Mouse (Mus musculus) heart, embryonic 14.5 days (tissue): Measurements from ENCODE around the gene Ldlrap1. TPM values are rescaled to one million over a fixed set of nuclear protein-coding genes. Genes with fewer than 3 reads are reported as not detected.

Experiments used
- ATAC-seq: fragments of 200-750 bp; cut with Nextera tagmentation; 2 replicates; pipeline ENCODE4 v1.8.0; 2017; ENCODE audit warnings: low read depth, moderate TSS enrichment; ENCODE audit not compliant: insufficient number of reproducible peaks, insufficient read depth, low FRiP score
- H3K27ac ChIP-seq, 2 experiments: fragments of 200-500 bp in 1 of 2; fragments of 300-500 bp in 1 of 2; sonication (generic) in 1 of 2; replicated peaks in 1 of 2; 2 replicates each; pipeline ENCODE4 v1.5.1; 2012 to 2014; ENCODE audit warnings: low read depth in 2 of 2, low read length in 2 of 2, control low read depth in 1 of 2, mild to moderate bottlenecking in 1 of 2, mixed read lengths in 1 of 2; ENCODE audit not compliant: control insufficient read depth in 1 of 2, insufficient read depth in 1 of 2
- H3K27me3 ChIP-seq: fragments of 300-500 bp; sonication (generic); 2 replicates; pipeline ENCODE4 v1.6.1; 2014; ENCODE audit warnings: mild to moderate bottlenecking, low read length, control low read depth; ENCODE audit not compliant: control insufficient read depth, insufficient read depth
- H3K36me3 ChIP-seq: fragments of 300-500 bp; sonication (generic); 2 replicates; pipeline ENCODE4 v1.6.1; 2014; ENCODE audit warnings: mild to moderate bottlenecking, control low read depth, low read length, mixed read lengths; ENCODE audit not compliant: control insufficient read depth, insufficient read depth
- H3K4me1 ChIP-seq, 2 experiments: fragments of 200-500 bp in 1 of 2; fragments of 300-500 bp in 1 of 2; sonication (generic) in 1 of 2; 2 replicates each; pipeline ENCODE4 v1.6.1; 2012 to 2014; ENCODE audit warnings: low read length in 2 of 2, control low read depth in 1 of 2, mixed read lengths in 1 of 2; ENCODE audit not compliant: control insufficient read depth in 2 of 2, insufficient read depth in 2 of 2
- H3K4me2 ChIP-seq: fragments of 300-500 bp; sonication (generic); 2 replicates; pipeline ENCODE4 v1.6.1; 2014; ENCODE audit warnings: mild to moderate bottlenecking, low read length
- H3K4me3 ChIP-seq, 2 experiments: fragments of 200-500 bp in 1 of 2; fragments of 300-500 bp in 1 of 2; sonication (generic) in 1 of 2; 2 replicates each; pipeline ENCODE4 v1.5.1; 2012 to 2014; ENCODE audit warnings: low read length in 2 of 2, mild to moderate bottlenecking in 2 of 2, control low read depth in 1 of 2, low read depth in 1 of 2, moderate library complexity in 1 of 2; ENCODE audit not compliant: control insufficient read depth in 1 of 2, insufficient read depth in 1 of 2
- H3K9ac ChIP-seq: fragments of 300-500 bp; sonication (generic); 2 replicates; pipeline ENCODE4 v1.6.1; 2014; ENCODE audit warnings: mild to moderate bottlenecking, low read length
- H3K9me3 ChIP-seq: fragments of 300-500 bp; sonication (generic); 2 replicates; pipeline ENCODE4 v1.6.1; 2016; ENCODE audit warnings: low read length, control low read depth; ENCODE audit not compliant: control insufficient read depth
- WGBS: fragments of 180-500 bp; shearing (Covaris S2); extraction: QIAGEN DNeasy Blood & Tissue Kit; methylation state at CpG from one replicate; pipeline ENCODE4 v1.1.7; 2014; 5-methylcytosine and 5-hydroxymethylcytosine counted together
- polyA plus RNA-seq: library from polyadenylated mRNA; unstranded; fragments of >200 nt; fragmentation: Nextera tagmentation; extraction: Ambion mirVana; gene quantifications from 2 replicates; pipeline ENCODE4 v1.2.1, GENCODE M21; 2014

Ldlrap1 gene
- polyA plus RNA-seq, 1 experiment from 2014 or later: 12.3 TPM

GRCm38 (mm10) chr4:134754941-134755340, 12.9 kb downstream of the Ldlrap1 start:
- 73% methylated on average over 13 of the region's 13 CpGs for WGBS
- no peak overlapping the region for H3K4me2 ChIP-seq
- no peak overlapping the region for H3K9ac ChIP-seq
- no peak overlapping the region for H3K27ac ChIP-seq
- peaks cover 10% of the 10 kb centered on the region; the same call in 1 of the 2 replicates for H3K36me3 ChIP-seq
- ATAC-seq: no peak
- no peak overlapping the region for H3K4me3 ChIP-seq
- no peaks in the 10 kb centered on the region for H3K9me3 ChIP-seq
- H3K27me3 ChIP-seq: no peaks in the 10 kb centered on the region
- peaks cover 41 to 57% of the 10 kb centered on the region in 2 experiments for H3K4me1 ChIP-seq

- H3K4me2 ChIP-seq: no peak overlapping the region
- 48% methylated on average over 10 of the region's 10 CpGs for WGBS
- H3K9ac ChIP-seq: no peak overlapping the region; the same call in 1 of the 2 replicates
- no peak for ATAC-seq
- peaks cover 36 to 51% of the 10 kb centered on the region in 2 experiments for H3K4me1 ChIP-seq
- H3K36me3 ChIP-seq: peaks cover 10% of the 10 kb centered on the region; the same call in 1 of the 2 replicates
- H3K27me3 ChIP-seq: no peaks in the 10 kb centered on the region
- H3K4me3 ChIP-seq: no peak overlapping the region
- H3K9me3 ChIP-seq: no peaks in the 10 kb centered on the region
- H3K27ac ChIP-seq: no peak overlapping the region
These were observed 13.5 kb downstream of the Ldlrap1 start for GRCm38 (mm10) chr4:134754371-134754770.

GRCm38 (mm10) chr4:134753516-134754261, 14.1 kb downstream of the Ldlrap1 start:
- WGBS: 46% methylated on average over 17 of the region's 17 CpGs
- no peak for ATAC-seq
- Histone ChIP-seq H3K4me2 (no peak overlapping the region), H3K4me3 (no peak overlapping the region), H3K9ac (peak overlapping the region; percentile 21; the same call in 1 of the 2 replicates), H3K4me1 (peaks cover 29 to 45% of the 10 kb centered on the region in 2 experiments), H3K27me3 (no peaks in the 10 kb centered on the region), H3K27ac (peak overlapping the region in 1 of 2 experiments; percentile 56; a peak in 1 of 4 replicates), H3K36me3 (peaks cover 16% of the 10 kb centered on the region), H3K9me3 (no peaks in the 10 kb centered on the region)

DNA sequence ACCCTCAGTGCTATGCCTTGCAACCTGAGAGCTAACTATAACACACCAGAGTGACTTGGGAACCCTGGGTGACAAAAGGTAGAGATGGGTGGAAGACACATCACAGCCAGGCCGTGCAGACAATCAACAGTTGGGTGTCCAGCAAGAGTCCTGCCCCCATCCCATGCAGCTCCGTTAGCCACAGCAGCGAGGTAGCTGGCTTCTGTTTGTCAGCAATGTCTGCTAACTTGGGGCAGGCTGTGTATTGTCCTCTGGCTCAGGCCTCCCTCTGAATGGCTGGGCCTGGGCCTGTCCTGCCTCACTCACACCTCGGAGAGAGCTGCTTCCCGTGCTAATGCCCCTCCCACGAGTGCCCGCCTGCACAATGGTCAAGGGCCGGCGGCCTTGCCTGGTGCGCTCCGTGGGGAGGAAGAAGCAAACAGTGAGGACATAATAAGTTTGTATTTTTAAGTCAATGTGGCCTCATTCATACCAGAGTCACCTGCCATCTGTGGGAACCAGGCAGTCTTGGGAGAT, 14.9 kb downstream of the Ldlrap1 start:
- Histone ChIP-seq H3K27me3 (no peaks in the 10 kb centered on the region), H3K4me1 (peaks cover 25 to 42% of the 10 kb centered on the region in 2 experiments), H3K27ac (peak overlapping the region; percentile 18 to 56; a peak in 3 of 4 replicates), H3K4me2 (no peak overlapping the region), H3K9me3 (no peaks in the 10 kb centered on the region), H3K9ac (no peak overlapping the region; the same call in 1 of the 2 replicates), H3K4me3 (no peak overlapping the region), H3K36me3 (peaks cover 22% of the 10 kb centered on the region)
- WGBS: 24% methylated on average over 11 of the region's 11 CpGs
- ATAC-seq: 0 out of 2 replicates have a peak, but pooled peaks have one; percentile 47

- Histone ChIP-seq H3K9me3 (no peaks in the 10 kb centered on the region), H3K4me1 (peaks cover 25 to 42% of the 10 kb centered on the region in 2 experiments), H3K4me2 (no peak overlapping the region), H3K9ac (no peak overlapping the region), H3K27ac (peak overlapping the region in 1 of 2 experiments; percentile 56; a peak in 1 of 4 replicates), H3K36me3 (peaks cover 33% of the 10 kb centered on the region), H3K4me3 (no peak overlapping the region), H3K27me3 (no peaks in the 10 kb centered on the region)
- ATAC-seq: no peak
- WGBS: 85% methylated on average over 18 of the region's 18 CpGs
These were observed 16.0 kb downstream of the Ldlrap1 start for GRCm38 (mm10) chr4:134751682-134752380.

DNA sequence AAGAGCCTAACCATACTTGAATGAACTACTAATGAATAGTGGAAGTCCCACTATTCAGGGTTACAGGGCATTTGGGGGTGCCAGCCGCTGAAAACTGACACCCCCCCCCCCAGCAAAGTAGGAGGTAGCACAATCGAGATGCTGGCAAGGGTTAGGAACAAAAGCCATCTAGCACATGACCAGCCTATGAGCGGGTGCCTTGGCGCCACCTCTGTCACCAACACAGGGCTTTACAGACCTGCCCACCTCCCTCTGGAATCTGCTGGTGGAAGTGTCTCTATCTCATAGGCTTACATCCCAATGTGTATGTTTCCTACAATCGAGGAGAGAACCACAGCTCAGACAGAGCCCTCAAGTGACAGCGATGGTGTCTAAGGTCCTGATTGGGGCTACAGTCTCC, 17.0 kb downstream of the Ldlrap1 start:
- no peak overlapping the region for H3K4me3 ChIP-seq
- H3K27me3 ChIP-seq: no peaks in the 10 kb centered on the region
- H3K27ac ChIP-seq: no peak overlapping the region
- WGBS: 75% methylated on average over 6 of the region's 6 CpGs
- no peaks in the 10 kb centered on the region for H3K9me3 ChIP-seq
- peaks cover 43% of the 10 kb centered on the region for H3K36me3 ChIP-seq
- no peak overlapping the region for H3K4me2 ChIP-seq
- peaks cover 23 to 42% of the 10 kb centered on the region in 2 experiments for H3K4me1 ChIP-seq
- ATAC-seq: no peak
- H3K9ac ChIP-seq: no peak overlapping the region

GRCm38 (mm10) chr4:134750263-134750662, 17.6 kb downstream of the Ldlrap1 start:
- Histone ChIP-seq H3K4me1 (peaks cover 23 to 39% of the 10 kb centered on the region in 2 experiments), H3K9me3 (no peaks in the 10 kb centered on the region), H3K27ac (no peak overlapping the region), H3K27me3 (no peaks in the 10 kb centered on the region), H3K36me3 (peaks cover 45% of the 10 kb centered on the region), H3K4me3 (no peak overlapping the region), H3K4me2 (no peak overlapping the region), H3K9ac (no peak overlapping the region)
- 60% methylated on average over 5 of the region's 5 CpGs for WGBS
- no peak for ATAC-seq
